Mouse (Mus musculus): ENCODE data around the gene Spata25. TPM values are rescaled to one million over a fixed set of nuclear protein-coding genes. Genes with fewer than 3 reads are reported as not detected.
"Not testable (repeated sequence)": the region's sequence is repeated elsewhere in the genome, so short reads cannot be mapped to it uniquely, and the experiment has no call there.

Gene Spata25
- total RNA-seq, 2 experiments from 2014 or later = 0.55 to 0.69 TPM

DNA sequence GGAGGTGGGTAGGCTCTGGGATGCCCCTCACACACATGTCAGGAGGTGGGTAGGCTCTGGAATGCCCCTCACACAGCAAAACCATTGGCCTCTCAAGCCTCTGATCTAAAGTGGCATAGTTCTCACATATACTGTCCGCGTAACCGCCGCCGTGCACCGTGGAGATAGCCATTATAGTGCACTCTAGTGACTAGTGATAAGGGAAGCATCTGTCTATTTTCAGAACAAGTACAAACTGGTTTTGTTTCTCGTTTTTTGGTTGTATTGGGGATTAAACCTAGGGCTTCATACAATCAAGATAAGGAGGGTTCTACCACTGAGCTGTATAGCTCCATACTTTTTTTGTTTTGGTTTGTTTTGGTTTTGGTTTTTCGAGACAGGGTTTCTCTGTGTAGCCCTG lies 12.5 kb downstream of the Spata25 start:
- intact Hi-C loops (cut with DNase I) = no loop called here
- DNase-seq = no peak

GRCm38 (mm10) chr2:164815348-164815747 lies 13.0 kb downstream of the Spata25 start:
- DNase-seq = no peak
- intact Hi-C loops (cut with DNase I) = no loop called here

DNA sequence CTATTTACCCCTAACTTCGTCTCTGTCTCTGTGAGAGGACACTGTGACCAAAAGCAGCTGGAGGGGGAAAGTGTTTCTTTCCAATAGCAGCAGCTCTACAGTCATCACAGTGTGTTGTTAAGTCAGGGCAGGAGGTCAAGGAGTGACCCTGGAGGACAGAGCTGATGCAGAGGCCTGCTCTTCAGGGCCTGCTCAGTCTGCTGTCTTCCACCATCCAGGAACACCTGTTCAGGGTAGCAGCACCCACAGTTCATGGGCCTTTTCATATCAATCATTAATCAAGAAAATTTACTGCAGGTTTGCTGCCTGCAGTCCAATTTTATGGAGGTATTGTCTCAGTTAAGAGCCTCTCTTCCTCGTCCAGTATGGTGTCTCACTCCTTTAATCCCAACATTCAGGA lies 14.8 kb downstream of the Spata25 start:
- DNase-seq = no peak
- intact Hi-C loops (cut with DNase I) = no loop called here

DNA sequence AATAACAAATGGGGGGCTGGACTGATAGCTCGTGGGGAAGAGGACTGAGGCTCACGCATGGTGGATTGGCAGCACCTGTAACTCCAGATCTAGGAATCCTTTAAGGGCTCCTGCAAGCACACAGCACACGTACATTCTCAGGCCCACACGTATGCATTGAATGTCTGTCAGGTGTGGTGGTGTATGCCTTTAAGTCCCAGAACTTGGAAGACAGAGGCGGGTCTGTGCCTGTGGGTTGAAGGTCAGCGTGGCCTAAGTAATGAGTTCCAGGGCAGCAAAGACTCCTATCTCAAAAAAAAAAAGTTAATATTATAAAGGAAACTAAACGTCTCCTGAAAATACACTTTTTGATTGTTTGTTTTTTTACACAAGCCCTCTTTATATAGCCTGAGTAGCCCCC lies 21.7 kb downstream of the Spata25 start:
- no peak for DNase-seq
- intact Hi-C loops (cut with DNase I) = no loop called here

- no peak for DNase-seq
- intact Hi-C loops (cut with DNase I) = no loop called here
Observed at GRCm38 (mm10) chr2:164805332-164805718, 23.0 kb downstream of the Spata25 start.

DNA sequence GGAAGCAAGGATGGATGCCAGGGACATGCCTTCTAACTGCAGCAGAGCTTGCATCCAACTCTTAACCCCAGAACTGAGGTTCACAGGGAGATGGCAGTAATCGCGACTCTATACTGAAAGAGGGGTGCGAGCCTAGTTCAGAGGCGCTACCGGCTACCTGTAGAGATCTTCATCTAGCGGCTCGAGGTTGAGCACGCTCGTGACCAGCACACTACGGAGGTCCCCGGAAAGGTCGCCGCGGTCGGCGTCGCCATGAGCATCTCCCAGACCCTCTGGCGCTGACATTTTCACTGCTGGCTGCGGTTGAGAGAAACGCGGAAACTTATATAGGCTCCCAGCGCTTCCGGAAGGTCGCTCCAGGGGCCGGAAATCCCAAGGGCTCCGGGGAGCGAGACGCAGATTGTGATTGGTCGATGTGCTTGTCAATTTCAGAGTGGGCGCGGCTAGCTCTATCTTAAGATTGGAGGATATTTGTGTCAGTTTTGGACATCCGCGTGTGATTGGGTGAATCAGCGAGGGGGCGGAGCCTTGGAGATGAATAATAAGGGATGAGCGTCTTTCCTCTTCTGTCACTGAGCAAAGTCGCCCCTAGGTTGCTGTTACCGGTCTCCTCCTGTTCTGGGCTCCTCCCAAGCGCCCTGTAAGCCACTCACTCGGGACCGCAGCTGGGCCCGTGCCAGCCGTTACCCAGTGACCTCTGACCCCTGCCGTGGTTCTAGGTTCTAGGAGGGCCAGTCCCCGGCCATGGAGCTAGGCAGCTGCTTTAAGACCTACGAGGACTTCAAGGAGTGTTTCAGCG lies 23.6 kb downstream of the Spata25 start, which contains the start of the genes Acot8 and Zswim3:
Gene Acot8, minus strand, starts transcription at position 350 of the 799 bp plus-strand sequence.
Gene Zswim3, plus strand, starts transcription at position 566 of the 799 bp plus-strand sequence.
- intact Hi-C loops (cut with DNase I) = no loop called here
- peak; percentile 99 for DNase-seq

- intact Hi-C loops (cut with DNase I) = no loop called here
- DNase-seq = no peak
Observed at GRCm38 (mm10) chr2:164803921-164804313, 24.4 kb downstream of the Spata25 start.

GRCm38 (mm10) chr2:164803201-164803920 lies 25.0 kb downstream of the Spata25 start:
- no peak for DNase-seq
- intact Hi-C loops (cut with DNase I) = no loop called here

GRCm38 (mm10) chr2:164800252-164801004 lies 27.9 kb downstream of the Spata25 start:
- DNase-seq = no peak
- intact Hi-C loops (cut with DNase I) = no loop called here

GRCm38 (mm10) chr2:164798554-164798953 lies 29.8 kb downstream of the Spata25 start:
- intact Hi-C loops (cut with DNase I); DNase-seq: not testable (repeated sequence)

DNA sequence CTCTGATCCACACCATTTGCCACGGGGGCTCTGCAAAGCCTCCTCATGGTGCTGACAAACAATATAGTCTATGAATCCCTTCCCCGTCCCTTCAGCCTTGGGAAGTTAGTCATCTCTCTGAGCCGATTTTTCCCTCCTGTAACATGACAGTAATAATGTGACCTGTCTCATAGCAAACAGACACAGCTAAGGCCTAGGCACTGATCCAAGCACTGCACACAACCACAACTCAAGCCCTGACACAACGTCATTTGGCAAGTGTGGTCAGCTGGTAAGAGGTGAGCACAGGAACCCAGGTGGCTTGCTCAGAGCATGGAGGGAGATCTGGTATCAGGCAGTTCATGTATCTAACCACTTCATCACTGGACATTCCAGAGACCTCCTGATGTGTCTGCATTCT lies 32.5 kb downstream of the Spata25 start:
- DNase-seq = no peak
- intact Hi-C loops (cut with DNase I) = loop anchor here (2.0 kb wide), 1 partner anchor 115 kb away; no protein-coding TSS in a partner anchor

GRCm38 (mm10) chr2:164794293-164794692 lies 34.0 kb downstream of the Spata25 start:
- intact Hi-C loops (cut with DNase I) = loop anchor here (2.0 to 5.0 kb wide), 2 partner anchors 113 to 202 kb away; partner anchors contain the start of gene Eppin
- peak; percentile 89 to 93 for DNase-seq

- peak in 1 of 2 experiments; percentile 33 for DNase-seq
- intact Hi-C loops (cut with DNase I) = loop anchor here (2.0 to 5.0 kb wide), 2 partner anchors 113 to 201 kb away; partner anchors contain the start of gene Eppin
Observed at GRCm38 (mm10) chr2:164793772-164794171, 34.6 kb downstream of the Spata25 start.

DNA sequence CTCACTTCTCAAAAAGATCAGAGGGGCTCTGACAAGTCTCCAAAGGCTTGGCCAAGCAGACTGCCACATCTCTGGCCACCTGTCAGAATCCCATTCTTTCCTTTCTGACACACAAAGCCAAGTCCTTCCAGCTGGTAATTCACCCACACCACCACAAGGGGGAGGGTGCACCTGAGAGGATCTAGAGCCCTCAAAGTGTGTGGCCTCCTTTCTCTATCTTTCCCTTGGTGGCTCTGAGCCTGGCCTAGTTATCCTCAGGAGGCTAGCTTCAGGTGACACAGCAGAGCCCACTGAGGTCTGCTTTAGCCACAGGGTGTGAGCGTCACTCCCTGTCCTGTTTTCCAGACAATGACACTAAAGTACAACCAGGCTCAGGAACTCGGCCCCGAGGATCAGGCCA lies 35.1 kb downstream of the Spata25 start:
- intact Hi-C loops (cut with DNase I) = loop anchor here (5.0 kb wide), 1 partner anchor 201 kb away; the partner anchor contains the start of gene Eppin
- DNase-seq = peak; percentile 64 to 78

GRCm38 (mm10) chr2:164792400-164793190 lies 35.7 kb downstream of the Spata25 start:
- no peak for DNase-seq
- intact Hi-C loops (cut with DNase I) = loop anchor here (5.0 kb wide), 1 partner anchor 200 kb away; the partner anchor contains the start of gene Eppin

- intact Hi-C loops (cut with DNase I) = loop anchor here (5.0 kb wide), 1 partner anchor 200 kb away; the partner anchor contains the start of gene Eppin
- no peak for DNase-seq
Observed at GRCm38 (mm10) chr2:164791841-164792261, 36.5 kb downstream of the Spata25 start.

GRCm38 (mm10) chr2:164790451-164790850 lies 37.9 kb downstream of the Spata25 start:
- intact Hi-C loops (cut with DNase I) = loop anchor here (5.0 kb wide), 1 partner anchor 198 kb away; the partner anchor contains the start of gene Eppin
- no peak for DNase-seq

DNA sequence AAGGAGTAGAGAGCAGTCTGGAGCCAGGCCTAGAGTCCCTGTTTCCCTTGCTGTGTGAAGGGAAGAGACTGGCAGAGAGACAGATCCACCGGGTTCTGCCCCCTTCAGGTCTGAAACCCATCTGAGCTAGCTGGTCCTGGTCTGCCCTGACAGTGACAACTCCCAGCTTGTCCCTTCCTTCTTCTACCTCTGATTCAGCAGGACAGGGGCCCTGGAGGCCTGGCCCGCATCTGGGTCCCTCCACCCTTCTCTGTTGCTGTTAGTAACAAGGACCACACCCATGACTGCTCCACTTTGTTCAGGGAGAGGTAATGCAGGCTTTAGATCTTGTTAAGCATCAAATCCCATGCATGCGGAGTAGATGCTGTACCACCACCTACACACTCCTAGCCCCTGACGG lies 39.9 kb downstream of the Spata25 start:
- no peak for DNase-seq
- intact Hi-C loops (cut with DNase I) = no loop called here

DNA sequence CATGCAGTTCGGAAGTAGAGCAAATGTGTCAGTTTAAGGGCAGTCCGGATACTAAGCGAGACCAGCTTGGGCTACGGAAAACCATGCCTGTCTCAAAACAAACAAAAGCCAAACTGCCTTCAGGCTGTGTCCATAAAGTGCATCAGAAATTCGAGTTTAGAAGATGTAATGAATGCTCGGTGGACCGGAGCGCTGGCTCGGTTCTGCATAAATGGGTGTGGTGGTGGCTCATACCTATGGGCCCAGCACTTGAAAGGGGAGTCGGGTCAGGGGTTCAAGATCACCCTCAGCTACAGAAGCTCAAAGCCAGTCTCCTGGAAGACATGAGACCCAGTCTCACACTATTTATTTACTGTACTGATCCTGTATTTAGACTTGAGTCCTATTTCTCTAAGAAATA lies 40.6 kb downstream of the Spata25 start:
- intact Hi-C loops (cut with DNase I) = no loop called here
- no peak for DNase-seq

GRCm38 (mm10) chr2:164787032-164787431 lies 41.3 kb downstream of the Spata25 start:
- intact Hi-C loops (cut with DNase I) = no loop called here
- DNase-seq = no peak

Measured in heart, postnatal 10 days (tissue).